8 mouse cellular contexts compared by ENCODE assay signal in genomic region chr1:130350077-130350635, GRCm38 (mm10).
A peak's percentile ranks its signal among the peaks of the same experiment; 100 is the strongest.
DNase-seq lines count a peak whose midpoint lies in the region; ATAC-seq lines count a peak whose summit lies in the region.
"Had no signal": no experiment of that assay in that cellular context is flagged by ENCODE, and none has a peak within 500 bp of the region (broad histone marks: within the 10 kb centered on the region; RNA-seq: fewer than 3 reads in every experiment).

No protein-coding gene starts in this region.

- intact Hi-C loops in left cerebral cortex, postnatal 10 days (cut with DNase I) = no loop called here

- H3K9ac ChIP-seq in midbrain, embryonic 11.5 days (ENCODE audit: low read length) = no peak overlapping the region

- no peak overlapping the region for H3K4me3 ChIP-seq in embryonic facial prominence, embryonic 10.5 days
- H3K4me3 ChIP-seq in midbrain, embryonic 11.5 days (ENCODE audit: low read depth, low read length) = no peak overlapping the region
- H3K4me3 ChIP-seq: megakaryocyte, embryonic 14.5 days had no signal

- 8% methylated on average over 1 of the region's 1 CpGs for WGBS in embryonic facial prominence, embryonic 10.5 days
- 17% methylated on average over 1 of the region's 1 CpGs for WGBS in midbrain, embryonic 11.5 days

- peak; percentile 19 to 24 for DNase-seq in left cerebral cortex, postnatal 10 days (ENCODE audit: extremely low spot score in 1 of 2, low spot score in 2 of 2)
- no peak for DNase-seq in left cerebral cortex, adult 11 months (ENCODE audit: low spot score)
- peak; percentile 5 for DNase-seq in WW6 (ENCODE audit: low read depth, low spot score)
- peak; percentile 12 for DNase-seq in embryonic facial prominence, embryonic 10.5 days (ENCODE audit: low spot score)
- DNase-seq in kidney, postnatal 14 days = peak; percentile 26
- peak; percentile 90 for DNase-seq in midbrain, embryonic 11.5 days (ENCODE audit: low spot score, missing footprints)
- no peak for DNase-seq in thymus, postnatal 25 days

- no peaks in the 10 kb centered on the region for H3K9me3 ChIP-seq in embryonic facial prominence, embryonic 10.5 days
- H3K9me3 ChIP-seq in midbrain, embryonic 11.5 days (ENCODE audit: control insufficient read depth, low read length) = no peaks in the 10 kb centered on the region
- H3K9me3 ChIP-seq: megakaryocyte, embryonic 14.5 days had no signal

- H3K27me3 ChIP-seq in embryonic facial prominence, embryonic 10.5 days (replicated peaks; ENCODE audit: low read depth, poor library complexity, severe bottlenecking) = no peaks in the 10 kb centered on the region
- H3K27me3 ChIP-seq in midbrain, embryonic 11.5 days (ENCODE audit: control insufficient read depth, insufficient read depth, low read length) = no peaks in the 10 kb centered on the region
- H3K27me3 ChIP-seq: megakaryocyte, embryonic 14.5 days had no signal

- no peaks in the 10 kb centered on the region for H3K36me3 ChIP-seq in embryonic facial prominence, embryonic 10.5 days (replicated peaks)
- H3K36me3 ChIP-seq in midbrain, embryonic 11.5 days (ENCODE audit: control insufficient read depth, insufficient read depth, low read length) = no peaks in the 10 kb centered on the region

- no peaks in the 10 kb centered on the region for H3K4me1 ChIP-seq in embryonic facial prominence, embryonic 10.5 days
- H3K4me1 ChIP-seq in midbrain, embryonic 11.5 days (ENCODE audit: control insufficient read depth, insufficient read depth, low read length) = no peaks in the 10 kb centered on the region
- H3K4me1 ChIP-seq: megakaryocyte, embryonic 14.5 days had no signal

- ATAC-seq in midbrain, embryonic 11.5 days (ENCODE audit: low FRiP score) = peak; percentile 79

- H3K4me2 ChIP-seq in midbrain, embryonic 11.5 days = no peak overlapping the region

- H3K27ac ChIP-seq in embryonic facial prominence, embryonic 10.5 days (replicated peaks) = no peak overlapping the region
- no peak overlapping the region for H3K27ac ChIP-seq in midbrain, embryonic 11.5 days (ENCODE audit: low read depth, low read length)

Comparison
In these comparisons a context has a peak if more than half of its experiments do, and no peak if none do; other contexts are left out.
1. DNase-seq: peak in left cerebral cortex, postnatal 10 days (2 of 2), WW6 (single experiment), embryonic facial prominence, embryonic 10.5 days (single experiment), kidney, postnatal 14 days (single experiment) and midbrain, embryonic 11.5 days (single experiment); none in left cerebral cortex, adult 11 months (single experiment) and thymus, postnatal 25 days (single experiment).